In the genomic region with DNA sequence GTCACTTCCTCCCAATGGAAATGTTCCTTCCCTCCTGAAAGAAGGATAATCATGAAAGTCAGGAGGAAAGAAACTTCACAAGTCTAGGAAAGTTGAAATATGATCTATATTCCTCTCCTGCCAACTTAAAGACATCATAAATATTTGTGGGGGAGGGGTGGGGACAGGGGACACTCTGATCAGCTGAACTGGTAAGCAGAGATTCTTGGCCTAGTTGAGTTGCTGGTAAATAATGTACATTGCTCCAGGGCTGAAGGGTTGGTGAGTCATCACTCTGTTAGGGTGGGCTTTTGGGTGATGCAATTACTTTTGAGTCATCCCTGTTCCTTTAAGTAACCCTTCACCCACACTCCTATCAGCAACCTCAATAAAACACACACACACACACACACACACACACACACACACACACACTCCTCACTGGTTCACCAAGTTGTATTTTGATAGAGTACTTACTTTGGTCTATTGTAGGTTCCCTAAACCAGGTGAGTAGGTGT, we compare ENCODE assay signal across 16 mouse cellular contexts.
"Had no signal": no experiment of that assay in that cellular context is flagged by ENCODE, and none has a peak within 500 bp of the region (broad histone marks: within the 10 kb centered on the region; RNA-seq: fewer than 3 reads in every experiment).

No protein-coding gene starts in this region.

- H3K4me1 ChIP-seq: limb, embryonic 10.5 days; limb, embryonic 13.5 days; liver, embryonic 13.5 days; midbrain, embryonic 12.5 days; midbrain, embryonic 15.5 days; neural tube, embryonic 13.5 days; stomach, embryonic 15.5 days had no signal

- H3K9ac ChIP-seq: limb, embryonic 13.5 days; liver, embryonic 13.5 days; midbrain, embryonic 12.5 days; midbrain, embryonic 15.5 days; neural tube, embryonic 13.5 days; stomach, embryonic 15.5 days had no signal

- H3K36me3 ChIP-seq: limb, embryonic 10.5 days; limb, embryonic 13.5 days; liver, embryonic 13.5 days; midbrain, embryonic 12.5 days; midbrain, embryonic 15.5 days; neural tube, embryonic 13.5 days; stomach, embryonic 15.5 days had no signal

- H3K27ac ChIP-seq: limb, embryonic 10.5 days; limb, embryonic 13.5 days; liver, embryonic 13.5 days; midbrain, embryonic 12.5 days; midbrain, embryonic 15.5 days; neural tube, embryonic 13.5 days; stomach, embryonic 15.5 days had no signal

- DNase-seq: kidney, postnatal 10 days; liver; liver, embryonic 13.5 days; lung, adult 2 months; lung, postnatal 14 days; lung, postnatal 4 days; retina, postnatal 1 day; right cerebral cortex, postnatal 25 days; spleen, adult 18-20 months; thymus, postnatal 25 days had no signal

- H3K4me2 ChIP-seq: limb, embryonic 13.5 days; liver, embryonic 13.5 days; midbrain, embryonic 12.5 days; midbrain, embryonic 15.5 days; neural tube, embryonic 13.5 days; stomach, embryonic 15.5 days had no signal

- H3K27me3 ChIP-seq: limb, embryonic 13.5 days; liver, embryonic 13.5 days; midbrain, embryonic 12.5 days; midbrain, embryonic 15.5 days; neural tube, embryonic 13.5 days; stomach, embryonic 15.5 days had no signal

- H3K4me3 ChIP-seq: limb, embryonic 10.5 days; limb, embryonic 13.5 days; liver, embryonic 13.5 days; midbrain, embryonic 12.5 days; midbrain, embryonic 15.5 days; neural tube, embryonic 13.5 days; stomach, embryonic 15.5 days had no signal
